Mouse (Mus musculus): ENCODE results near the gene Poglut1. TPM values are rescaled to one million over a fixed set of nuclear protein-coding genes. Genes with fewer than 3 reads are reported as not detected.

The Poglut1 gene
- total RNA-seq (2023) = 10 to 100 TPM; 25.9 to 28.9 TPM

GRCm38 (mm10) chr16:38549479-38550396 lies at the start of gene Poglut1:
Poglut1 (minus strand) TSS chr16:38550258.

GRCm38 (mm10) chr16:38558221-38558748 lies 8.2 kb upstream of the Poglut1 start, which contains the start of gene Tmem39a:
Tmem39a (plus strand) TSS chr16:38558698.

GRCm38 (mm10) chr16:38522129-38523084 lies 27.7 kb downstream of the Poglut1 start, which contains the start of gene Timmdc1:
Timmdc1 (minus strand) TSS chr16:38522663.

Other genes with a start within 250 kb of the Poglut1 start
- not detected for gene Maats1, start 208.1 kb downstream of the Poglut1 start, total RNA-seq (2023)
- 10 to 100 TPM; 64.9 to 83.4 TPM for gene Cox17, start 203.3 kb downstream of the Poglut1 start, total RNA-seq (2023)
- gene Gm21987, start 203.2 kb downstream of the Poglut1 start, total RNA-seq (2023) = not detected
- gene Popdc2, start 188.0 kb downstream of the Poglut1 start, total RNA-seq (2023) = under 1 TPM; 0.56 to 0.64 TPM
- gene Pla1a, start 117.1 kb downstream of the Poglut1 start, total RNA-seq (2023) = not detected
- gene Adprh, start 97.6 kb downstream of the Poglut1 start, total RNA-seq (2023) = 10 to 100 TPM; 23.1 to 24.4 TPM
- gene Cd80, start 94.7 kb downstream of the Poglut1 start, total RNA-seq (2023) = 1 to 10 TPM; 1.4 TPM
- 10 to 100 TPM; 19.0 to 24.8 TPM for gene Timmdc1, start 27.6 kb downstream of the Poglut1 start, total RNA-seq (2023)
- 10 to 100 TPM; 41.2 to 45.7 TPM for gene Tmem39a, start 8.4 kb upstream of the Poglut1 start, total RNA-seq (2023)
- gene Arhgap31, start 163.0 kb upstream of the Poglut1 start, total RNA-seq (2023) = 10 to 100 TPM; 12.0 to 14.8 TPM
- gene B4galt4, start 192.0 kb upstream of the Poglut1 start, total RNA-seq (2023) = under 1 TPM; 0.53 to 0.87 TPM